Mouse (Mus musculus): ENCODE data around the gene Slc22a14.

DNA sequence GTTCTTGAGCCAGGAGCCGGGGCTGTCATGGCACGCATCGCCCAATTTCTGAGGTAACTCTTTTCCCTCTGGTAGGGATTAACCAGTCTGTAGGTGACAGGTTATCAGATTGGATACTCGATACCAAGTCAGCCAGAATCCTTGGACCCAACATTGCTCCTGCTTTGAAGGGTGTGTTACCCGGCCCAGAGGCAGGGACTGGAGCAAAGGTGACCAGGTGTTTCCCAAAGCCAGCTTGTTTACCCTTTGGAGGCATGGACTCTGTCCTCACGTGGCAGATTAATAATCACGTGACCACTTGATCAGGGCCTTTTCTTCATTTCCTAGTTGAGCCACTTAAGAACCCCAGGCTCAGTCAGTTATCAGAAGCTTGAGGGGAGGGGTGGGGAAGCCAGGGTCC is 22.6 kb downstream of the Slc22a14 start:
- TF ChIP-seq CTCF (IDR thresholded peaks at IDR 0.05; ENCODE audit: extremely low read depth, insufficient read length, insufficient replicate concordance, low read depth, low read length) (no peak), POLR2A (IDR thresholded peaks at IDR 0.05; ENCODE audit: low read depth, low read length) (no peak; the same call in 1 of the 2 replicates)
